Mouse (Mus musculus) liver, embryonic 12.5 days (tissue): ENCODE data around the gene Sipa1. TPM values are rescaled to one million over a fixed set of nuclear protein-coding genes. Genes with fewer than 3 reads are reported as not detected.
"Not testable (repeated sequence)": the region's sequence is repeated elsewhere in the genome, so short reads cannot be mapped to it uniquely, and the experiment has no call there.

Source experiments
- ATAC-seq: fragments of 200-750 bp; cut with Nextera tagmentation; 2 replicates; pipeline ENCODE4 v1.8.0; 2017; ENCODE audit warnings: moderate number of reproducible peaks, mild to moderate bottlenecking, moderate library complexity
- H3K27ac ChIP-seq: fragments of 300-500 bp; sonication (generic); 2 replicates; pipeline ENCODE4 v1.5.1; 2016; ENCODE audit warnings: mild to moderate bottlenecking
- H3K27me3 ChIP-seq: fragments of 300-500 bp; sonication (generic); replicated peaks from 2 replicates; pipeline ENCODE4 v1.6.1; 2016; ENCODE audit warnings: mild to moderate bottlenecking, moderate library complexity
- H3K36me3 ChIP-seq: fragments of 300-500 bp; sonication (generic); 2 replicates; pipeline ENCODE4 v1.6.1; 2016; ENCODE audit warnings: mild to moderate bottlenecking, moderate library complexity
- H3K4me1 ChIP-seq: fragments of 300-500 bp; sonication (generic); 2 replicates; pipeline ENCODE4 v1.6.1; 2016
- H3K4me2 ChIP-seq: fragments of 300-500 bp; sonication (generic); 2 replicates; pipeline ENCODE4 v1.6.1; 2016; ENCODE audit warnings: mild to moderate bottlenecking, moderate library complexity
- H3K4me3 ChIP-seq: fragments of 300-500 bp; sonication (generic); 2 replicates; pipeline ENCODE4 v1.5.1; 2016; ENCODE audit warnings: mild to moderate bottlenecking, moderate library complexity
- H3K9ac ChIP-seq: fragments of 300-500 bp; sonication (generic); 2 replicates; pipeline ENCODE4 v1.6.1; 2016; ENCODE audit warnings: mild to moderate bottlenecking, moderate library complexity
- H3K9me3 ChIP-seq: fragments of 300-500 bp; sonication (generic); replicated peaks from 2 replicates; pipeline ENCODE4 v1.6.1; 2016; ENCODE audit warnings: mild to moderate bottlenecking, moderate library complexity
- WGBS: fragments of 180-500 bp; shearing (Covaris S2); methylation state at CpG from one replicate; pipeline ENCODE4 v1.1.7; 2016; ENCODE audit not compliant: insufficient replicate concordance; 5-methylcytosine and 5-hydroxymethylcytosine counted together
- polyA plus RNA-seq: library from polyadenylated mRNA; unstranded; fragments of >200 nt; fragmentation: Nextera tagmentation; extraction: Ambion mirVana; gene quantifications from 2 replicates; pipeline ENCODE4 v1.2.1, GENCODE M21; 2016

The Sipa1 gene
- polyA plus RNA-seq, 1 experiment from 2014 or later = 41.4 TPM

DNA sequence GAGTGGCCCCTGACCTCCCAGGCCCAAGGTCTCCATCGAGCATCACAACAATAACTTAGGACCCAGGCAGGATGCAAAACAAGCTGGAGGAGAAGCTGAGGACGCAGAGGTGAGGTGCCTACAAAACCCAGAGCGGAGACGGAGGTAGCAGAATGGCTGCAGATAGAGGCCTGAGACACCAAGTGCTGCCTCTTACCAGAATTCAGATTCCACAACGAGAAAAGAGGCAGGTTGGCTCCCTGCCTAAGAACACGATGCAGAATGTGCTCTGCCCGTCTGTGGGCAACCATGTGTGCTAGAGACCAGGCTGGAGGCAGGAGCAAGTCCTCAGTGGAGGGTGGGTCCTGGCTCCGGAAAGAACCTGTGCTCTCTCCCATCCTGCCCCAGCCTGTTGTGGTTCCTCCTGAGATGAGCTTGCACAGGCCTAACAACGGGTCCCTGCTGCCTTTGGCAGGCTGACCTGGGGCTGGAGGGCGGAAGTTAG is 29.4 kb upstream of the Sipa1 start:
- Histone ChIP-seq H3K4me2 (peak overlapping the region; percentile 95), H3K27ac (peak overlapping the region; percentile 73), H3K27me3 (no peaks in the 10 kb centered on the region), H3K4me1 (peaks cover 45% of the 10 kb centered on the region), H3K4me3 (peak overlapping the region; percentile 81), H3K36me3 (peaks cover 76% of the 10 kb centered on the region), H3K9ac (peak overlapping the region; percentile 89), H3K9me3 (no peaks in the 10 kb centered on the region)
- ATAC-seq = no peak
- WGBS = 60% methylated on average over 10 of the region's 10 CpGs

DNA sequence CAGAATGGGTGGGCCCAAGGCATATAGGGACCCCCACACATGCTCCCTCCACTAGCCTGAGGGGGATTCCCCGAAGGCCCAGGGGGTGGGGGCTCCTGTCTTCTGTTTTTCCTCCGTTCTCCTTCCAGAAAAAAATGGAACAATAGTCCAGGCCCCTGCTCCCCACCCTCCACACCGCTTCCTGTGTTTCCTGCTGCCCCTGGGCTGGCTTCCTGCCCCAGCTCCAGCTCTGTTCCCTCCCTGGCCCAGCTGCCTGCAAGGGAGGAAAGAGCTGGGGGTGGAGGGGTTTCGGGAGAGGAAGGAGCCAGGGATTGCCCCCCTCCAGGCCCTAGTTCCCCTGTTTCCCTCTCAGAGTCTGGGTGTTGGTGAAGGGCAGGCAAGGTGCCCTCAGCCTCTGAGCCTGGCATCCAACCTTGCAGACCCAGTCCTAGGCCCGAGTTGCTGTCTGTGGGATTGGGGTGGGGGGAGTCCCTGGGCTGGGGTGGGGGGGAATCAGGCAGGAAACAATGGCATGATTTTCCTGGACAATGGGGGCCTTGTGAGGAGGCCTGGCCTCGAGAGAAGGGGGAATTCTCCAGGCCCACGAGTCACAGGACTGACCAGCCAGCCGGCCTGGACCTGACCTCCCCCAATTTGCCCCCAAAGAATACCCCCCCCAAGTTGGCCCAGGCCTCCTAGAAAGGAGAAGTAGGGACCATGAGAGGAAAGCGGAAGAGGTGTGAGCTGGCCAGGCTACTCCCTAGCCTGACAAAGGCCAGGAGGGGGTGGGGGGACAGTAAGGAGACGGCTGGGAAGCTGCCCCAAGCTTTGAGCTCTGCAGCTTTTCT is 28.8 kb upstream of the Sipa1 start:
- no peaks in the 10 kb centered on the region for H3K9me3 ChIP-seq
- no peaks in the 10 kb centered on the region for H3K27me3 ChIP-seq
- H3K27ac ChIP-seq = peak overlapping the region; percentile 73
- H3K36me3 ChIP-seq = peaks cover 69% of the 10 kb centered on the region
- H3K4me2 ChIP-seq = peak overlapping the region; percentile 95
- peak overlapping the region; percentile 81 for H3K4me3 ChIP-seq
- peak overlapping the region; percentile 89 for H3K9ac ChIP-seq
- ATAC-seq = no peak
- 46% methylated on average over 10 of the region's 10 CpGs for WGBS
- H3K4me1 ChIP-seq = peaks cover 51% of the 10 kb centered on the region

DNA sequence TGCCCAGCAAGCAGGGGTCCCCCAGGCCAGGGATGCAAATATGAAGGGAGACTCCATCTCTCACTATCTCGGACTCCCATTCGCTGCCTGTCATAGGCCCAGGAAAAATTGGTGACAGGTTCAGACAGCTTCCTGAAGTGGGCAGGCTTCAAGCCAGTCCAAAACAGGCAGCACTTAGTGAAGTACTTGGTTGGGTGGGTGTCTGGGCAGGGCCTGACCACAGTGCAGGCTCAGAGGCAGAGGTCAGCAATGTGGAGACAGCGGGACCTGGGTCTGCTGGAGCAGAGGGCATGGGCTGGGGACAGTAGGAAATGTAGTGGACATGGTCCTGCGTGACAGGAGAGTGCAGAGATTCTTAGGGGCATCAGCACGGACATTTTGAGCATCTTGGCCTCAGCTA is 28.1 kb upstream of the Sipa1 start:
- Histone ChIP-seq H3K9me3 (no peaks in the 10 kb centered on the region), H3K36me3 (peaks cover 66% of the 10 kb centered on the region), H3K4me2 (peak overlapping the region; percentile 95), H3K27me3 (no peaks in the 10 kb centered on the region), H3K27ac (peak overlapping the region; percentile 73), H3K4me1 (peaks cover 58% of the 10 kb centered on the region), H3K4me3 (peak overlapping the region; percentile 81), H3K9ac (peak overlapping the region; percentile 89)
- 52% methylated on average over 5 of the region's 5 CpGs for WGBS
- ATAC-seq = no peak

DNA sequence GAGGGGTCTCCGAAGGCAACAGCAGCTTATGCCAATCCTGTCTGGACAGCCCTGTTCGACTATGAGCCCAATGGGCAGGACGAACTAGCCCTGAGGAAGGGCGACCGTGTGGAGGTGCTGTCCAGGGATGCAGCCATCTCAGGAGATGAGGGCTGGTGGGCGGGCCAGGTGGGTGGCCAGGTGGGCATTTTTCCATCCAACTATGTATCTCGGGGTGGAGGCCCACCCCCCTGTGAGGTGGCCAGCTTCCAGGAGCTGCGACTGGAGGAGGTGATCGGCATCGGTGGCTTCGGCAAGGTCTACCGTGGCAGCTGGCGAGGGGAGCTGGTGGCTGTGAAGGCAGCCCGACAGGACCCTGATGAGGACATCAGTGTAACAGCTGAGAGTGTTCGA is 26.8 kb upstream of the Sipa1 start:
- ATAC-seq = no peak
- Histone ChIP-seq H3K4me2 (peak overlapping the region; percentile 95), H3K36me3 (peaks cover 66% of the 10 kb centered on the region)

DNA sequence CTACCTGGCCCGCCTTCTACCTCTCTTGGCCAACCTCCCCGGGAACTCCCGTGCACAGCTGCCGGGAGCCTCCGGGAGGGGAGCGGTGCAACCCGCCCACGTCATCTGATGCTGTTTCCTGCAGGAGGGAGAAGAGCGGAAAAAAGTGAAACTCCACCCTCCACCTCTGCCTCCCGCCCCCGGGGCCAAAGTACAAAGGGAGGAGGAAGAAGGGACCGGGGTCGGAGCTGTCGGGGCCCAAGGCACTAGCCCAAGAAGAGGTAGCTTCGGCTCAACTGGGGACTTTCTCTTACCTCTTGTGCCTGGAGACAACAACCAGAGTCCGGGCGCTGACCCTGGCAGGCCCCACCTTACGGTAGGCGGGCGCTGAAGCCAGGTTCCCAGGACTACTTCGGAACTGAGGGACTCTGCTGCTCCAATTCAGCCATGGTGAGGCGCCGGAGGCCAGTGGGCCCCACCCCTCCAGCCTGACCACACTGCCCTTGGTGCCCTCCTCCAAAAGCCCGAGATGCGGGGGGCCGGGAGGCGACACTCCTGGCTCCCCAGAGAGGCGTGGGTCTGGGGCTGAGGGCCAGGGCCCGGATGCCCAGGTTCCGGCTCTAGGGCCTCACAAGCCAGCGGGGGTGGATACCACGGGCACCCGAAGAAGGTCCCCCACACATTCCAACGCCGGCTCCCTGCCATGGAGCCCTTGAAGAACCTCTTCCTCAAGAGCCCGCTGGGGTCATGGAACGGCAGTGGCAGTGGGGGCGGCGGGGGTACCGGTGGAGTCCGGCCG is 26.2 kb upstream of the Sipa1 start:
- H3K36me3 ChIP-seq = peaks cover 66% of the 10 kb centered on the region
- H3K9me3 ChIP-seq = no peaks in the 10 kb centered on the region
- H3K4me2 ChIP-seq = peak overlapping the region; percentile 95
- peak; percentile 74 for ATAC-seq
- H3K9ac ChIP-seq = peak overlapping the region; percentile 89
- peak overlapping the region; percentile 81 for H3K4me3 ChIP-seq
- WGBS = 4% methylated on average over 42 of the region's 42 CpGs
- H3K27ac ChIP-seq = peak overlapping the region; percentile 91
- no peaks in the 10 kb centered on the region for H3K27me3 ChIP-seq
- peaks cover 70% of the 10 kb centered on the region for H3K4me1 ChIP-seq

More for the DNA sequence above, 26.8 kb upstream of the Sipa1 start:
- peak overlapping the region; percentile 81 for H3K4me3 ChIP-seq
- no peaks in the 10 kb centered on the region for H3K9me3 ChIP-seq
- peak overlapping the region; percentile 89 for H3K9ac ChIP-seq
- H3K4me1 ChIP-seq = peaks cover 64% of the 10 kb centered on the region
- H3K27me3 ChIP-seq = no peaks in the 10 kb centered on the region
- WGBS = 47% methylated on average over 15 of the region's 15 CpGs
- H3K27ac ChIP-seq = peak overlapping the region; percentile 91

DNA sequence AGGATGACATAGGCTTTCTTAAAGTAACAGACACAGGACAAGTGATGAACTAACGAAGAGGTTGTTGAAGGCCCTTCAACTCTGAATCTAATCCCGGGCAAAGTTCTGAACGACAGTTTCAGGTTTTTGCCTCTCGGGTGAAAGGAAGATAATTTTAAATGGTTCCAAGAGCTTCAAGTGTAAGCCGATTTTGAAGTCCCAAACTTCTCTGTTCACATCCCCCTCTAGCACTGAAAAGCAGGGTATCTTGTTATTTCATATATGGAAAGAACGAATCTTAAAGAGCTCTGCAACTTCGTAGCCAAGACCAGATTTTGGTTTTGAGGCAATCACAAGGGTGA is 25.6 kb upstream of the Sipa1 start:
- Histone ChIP-seq H3K4me3 (peak overlapping the region; percentile 81), H3K9ac (peak overlapping the region; percentile 89), H3K4me2 (peak overlapping the region; percentile 95), H3K27ac (peak overlapping the region; percentile 91), H3K36me3 (peaks cover 66% of the 10 kb centered on the region), H3K9me3 (no peaks in the 10 kb centered on the region), H3K4me1 (peaks cover 70% of the 10 kb centered on the region), H3K27me3 (no peaks in the 10 kb centered on the region)
- ATAC-seq = no peak
- under 1% methylated on average over 7 of the region's 7 CpGs for WGBS

DNA sequence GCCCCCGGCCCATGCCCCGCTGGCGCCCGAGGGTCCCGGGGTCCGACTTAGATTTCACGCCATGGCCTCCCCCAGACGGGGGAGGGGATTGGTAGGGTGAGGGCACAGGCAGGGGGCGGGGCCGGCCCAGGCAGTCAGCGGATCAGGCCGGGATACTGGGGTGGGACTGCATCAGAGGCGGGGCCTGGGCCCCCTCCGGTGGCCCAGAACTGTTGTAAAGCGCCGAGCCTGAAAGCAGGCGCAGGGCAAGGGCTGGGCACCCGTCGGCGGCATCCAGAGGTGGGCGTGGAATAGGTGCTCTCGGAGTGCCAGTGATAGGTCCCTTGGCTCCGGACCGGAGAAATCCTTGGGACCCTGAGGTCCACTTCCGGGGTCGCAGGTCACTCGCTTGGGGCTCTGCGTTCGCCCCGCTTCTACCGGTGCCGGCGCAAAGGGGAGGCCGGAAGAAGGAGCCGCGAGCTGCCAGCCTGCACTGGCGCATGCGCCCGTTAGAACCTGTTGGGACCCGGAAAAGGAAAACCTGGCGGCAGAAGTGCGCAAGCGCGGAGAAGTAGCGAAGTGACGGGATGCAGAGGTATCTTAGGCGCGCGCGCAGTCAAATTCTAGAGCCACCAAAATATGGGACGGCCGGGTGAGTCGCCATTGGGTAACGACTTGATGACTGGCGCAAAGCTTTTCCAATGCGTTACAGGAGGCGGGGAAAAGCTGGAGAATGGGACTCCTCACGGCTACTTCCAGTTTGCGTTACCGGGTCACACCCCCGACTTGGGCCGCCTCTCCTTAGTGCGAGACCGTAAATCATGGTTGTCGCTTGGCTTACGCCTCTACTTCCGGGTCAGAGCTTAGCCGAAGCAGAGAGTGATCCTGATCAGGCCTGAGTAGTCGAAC is 24.9 kb upstream of the Sipa1 start, which contains the start of the genes Map3k11 and Pcnx3:
TSS of gene Map3k11 (plus strand) at position 543 of the 888 bp plus-strand sequence.
TSS of gene Pcnx3 (minus strand) at position 709 of the 888 bp plus-strand sequence.
- peak within 1 kb of the TSS; percentile 89 for H3K9ac ChIP-seq
- peaks cover 66% of the 10 kb centered on the region for H3K36me3 ChIP-seq
- peak within 1 kb of the TSS; percentile 95 for H3K4me2 ChIP-seq
- peak within 1 kb of the TSS; percentile 81 for H3K4me3 ChIP-seq
- no peaks in the 10 kb centered on the region for H3K27me3 ChIP-seq
- H3K4me1 ChIP-seq = peaks cover 67% of the 10 kb centered on the region
- no peaks in the 10 kb centered on the region for H3K9me3 ChIP-seq
- WGBS = under 1% methylated on average over 69 of the region's 69 CpGs
- H3K27ac ChIP-seq = peak within 1 kb of the TSS; percentile 91
- ATAC-seq = peak; percentile 79

DNA sequence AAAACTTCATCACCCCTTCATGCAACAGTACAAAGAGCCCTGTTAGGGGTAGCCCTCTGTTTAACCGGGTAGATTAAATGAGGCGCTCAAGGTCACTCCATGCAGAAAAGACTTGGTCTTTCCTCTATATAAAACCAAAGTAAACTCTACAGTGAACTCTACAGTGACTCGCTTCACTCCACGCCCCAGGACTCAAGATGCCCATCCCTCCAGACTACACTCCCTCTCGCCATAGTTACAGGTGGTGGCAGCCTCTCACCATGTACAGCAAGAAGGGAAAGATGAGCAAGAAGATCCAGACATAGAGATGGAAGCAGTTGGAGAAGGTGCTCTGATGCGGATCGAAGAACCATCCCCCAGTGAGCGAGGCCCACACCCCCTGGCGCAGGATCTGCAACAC is 24.2 kb upstream of the Sipa1 start:
- Histone ChIP-seq H3K27ac (peak overlapping the region; percentile 91), H3K27me3 (no peaks in the 10 kb centered on the region), H3K4me1 (peaks cover 60% of the 10 kb centered on the region), H3K36me3 (peaks cover 66% of the 10 kb centered on the region), H3K9me3 (no peaks in the 10 kb centered on the region), H3K9ac (peak overlapping the region; percentile 89), H3K4me2 (peak overlapping the region; percentile 95), H3K4me3 (peak overlapping the region; percentile 81)
- ATAC-seq = no peak
- WGBS = 17% methylated on average over 9 of the region's 9 CpGs

DNA sequence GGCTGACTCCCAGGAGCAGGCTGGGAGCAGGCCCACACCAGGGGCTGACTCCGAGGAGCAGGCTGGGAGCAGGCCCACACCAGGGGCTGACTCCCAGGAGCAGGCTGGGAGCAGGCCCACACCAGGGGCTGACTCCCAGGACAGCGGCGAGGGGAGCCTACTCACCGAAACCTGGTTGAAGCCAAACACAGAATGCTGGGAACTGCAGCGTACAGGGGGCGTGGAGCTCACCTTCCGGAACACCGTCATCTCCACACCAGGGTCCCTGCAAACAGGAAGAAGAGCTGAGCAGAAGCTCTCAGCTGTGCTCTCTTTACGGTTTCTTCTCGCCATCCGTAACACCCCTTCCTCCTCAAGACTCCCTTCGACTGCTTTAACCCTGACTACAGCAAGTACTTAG is 23.4 kb upstream of the Sipa1 start:
- H3K27ac ChIP-seq = peak overlapping the region; percentile 91
- peak overlapping the region; percentile 81 for H3K4me3 ChIP-seq
- peaks cover 53% of the 10 kb centered on the region for H3K4me1 ChIP-seq
- peak overlapping the region; percentile 89 for H3K9ac ChIP-seq
- H3K9me3 ChIP-seq, H3K27me3 ChIP-seq, ATAC-seq: not testable (repeated sequence)
- 83% methylated on average over 12 of the region's 12 CpGs for WGBS
- peaks cover 66% of the 10 kb centered on the region for H3K36me3 ChIP-seq
- peak overlapping the region; percentile 95 for H3K4me2 ChIP-seq

DNA sequence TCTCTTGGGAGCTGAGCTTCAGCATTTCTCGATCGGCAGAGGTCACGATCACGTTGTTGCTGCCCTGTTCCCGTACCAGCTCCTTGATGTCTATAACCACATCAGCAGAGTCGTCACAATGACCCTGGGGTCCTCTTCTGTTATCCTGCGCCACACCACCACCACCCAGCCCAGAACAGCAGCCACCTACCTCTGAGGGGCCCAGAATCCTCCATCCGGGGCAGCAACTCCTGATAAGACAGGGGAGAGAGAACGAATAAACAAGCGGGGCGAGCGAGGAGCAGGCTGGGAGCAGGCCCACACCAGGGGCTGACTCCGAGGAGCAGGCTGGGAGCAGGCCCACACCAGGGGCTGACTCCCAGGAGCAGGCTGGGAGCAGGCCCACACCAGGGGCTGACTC is 22.9 kb upstream of the Sipa1 start:
- peak overlapping the region; percentile 91 for H3K27ac ChIP-seq
- H3K27me3 ChIP-seq = no peaks in the 10 kb centered on the region
- H3K4me2 ChIP-seq = peak overlapping the region; percentile 95
- WGBS = 43% methylated on average over 13 of the region's 13 CpGs
- H3K4me1 ChIP-seq = peaks cover 47% of the 10 kb centered on the region
- peaks cover 66% of the 10 kb centered on the region for H3K36me3 ChIP-seq
- no peaks in the 10 kb centered on the region for H3K9me3 ChIP-seq
- H3K9ac ChIP-seq = peak overlapping the region; percentile 89
- H3K4me3 ChIP-seq = peak overlapping the region; percentile 81
- peak; percentile 21 for ATAC-seq

DNA sequence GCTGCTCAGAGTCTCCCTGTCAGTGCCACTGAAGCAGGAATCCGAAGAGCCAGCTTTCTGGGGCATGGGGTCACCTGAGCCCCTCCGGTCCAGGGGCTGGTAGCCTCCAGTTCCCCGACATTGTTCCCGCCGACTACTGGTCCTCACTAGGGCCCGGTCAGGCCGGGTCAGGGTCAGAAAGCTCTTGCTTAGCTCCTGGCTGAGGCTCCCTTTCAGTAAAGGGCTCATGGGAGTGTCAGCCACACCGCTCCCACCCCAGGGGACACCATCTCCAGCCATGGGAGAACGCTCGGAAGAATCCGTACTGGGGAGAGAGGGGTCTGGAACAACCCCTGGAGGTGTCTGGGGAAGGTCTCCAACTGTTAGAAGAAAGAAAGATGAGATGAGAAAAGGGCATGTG is 22.4 kb upstream of the Sipa1 start:
- 85% methylated on average over 11 of the region's 11 CpGs for WGBS
- Histone ChIP-seq H3K4me2 (peak overlapping the region; percentile 95), H3K36me3 (peaks cover 66% of the 10 kb centered on the region), H3K9ac (peak overlapping the region; percentile 89), H3K4me1 (peaks cover 42% of the 10 kb centered on the region), H3K4me3 (peak overlapping the region; percentile 81), H3K27me3 (no peaks in the 10 kb centered on the region), H3K27ac (peak overlapping the region; percentile 91), H3K9me3 (no peaks in the 10 kb centered on the region)
- no peak for ATAC-seq
